Mouse (Mus musculus) G1E (cell line): ENCODE data around the gene Uncx. TPM values are rescaled to one million over a fixed set of nuclear protein-coding genes. Genes with fewer than 3 reads are reported as not detected.

Source experiments
- ATAC-seq: 2 replicates; pipeline ENCODE4 v1.8.0; 2016; ENCODE audit warnings: mild to moderate bottlenecking; ENCODE audit not compliant: insufficient number of reproducible peaks, poor library complexity, low FRiP score, severe bottlenecking; ENCODE audit errors: extremely low read depth
- DNase-seq: peaks from one replicate; pipeline ENCODE4 v3.0.0; 2012; ENCODE audit warnings: low spot score
- H3K27me3 ChIP-seq: 2 replicates; pipeline ENCODE4 v1.6.1; 2012; ENCODE audit warnings: mild to moderate bottlenecking, low read length, inconsistent platforms; ENCODE audit not compliant: insufficient read depth
- H3K36me3 ChIP-seq: replicated peaks from 2 replicates; pipeline ENCODE3; 2012; ENCODE audit warnings: mild to moderate bottlenecking, inconsistent platforms
- H3K4me1 ChIP-seq: 2 replicates; pipeline ENCODE4 v1.6.1; 2012; ENCODE audit warnings: low read depth, low read length, inconsistent platforms, mixed read lengths; ENCODE audit not compliant: insufficient read depth
- H3K4me3 ChIP-seq: 2 replicates; pipeline ENCODE4 v1.5.1; 2012; ENCODE audit warnings: low read depth, mild to moderate bottlenecking, inconsistent platforms, low read length, moderate library complexity, mixed read lengths
- H3K9me3 ChIP-seq: replicated peaks from 2 replicates; pipeline ENCODE4 v1.6.1; 2012; ENCODE audit warnings: inconsistent platforms
- CTCF ChIP-seq: IDR thresholded peaks from 2 replicates; pipeline ENCODE4 v1.5.1; 2012; ENCODE audit warnings: low read depth, low read length, inconsistent platforms, mixed read lengths
- GATA1 ChIP-seq: IDR thresholded peaks from 2 replicates; pipeline ENCODE4 v1.6.1; 2012; ENCODE audit warnings: borderline replicate concordance, low read length, inconsistent platforms, mixed read lengths
- GATA2 ChIP-seq: IDR thresholded peaks from 2 replicates; pipeline ENCODE4 v1.6.1; 2012; ENCODE audit warnings: low read depth, low read length, inconsistent platforms, borderline replicate concordance
- POLR2AphosphoS5 ChIP-seq: IDR thresholded peaks from 2 replicates; pipeline ENCODE4 v1.6.1; 2012; ENCODE audit warnings: low read depth, low read length, inconsistent platforms; ENCODE audit not compliant: insufficient replicate concordance
- TAL1 ChIP-seq: conservative IDR thresholded peaks from 2 replicates; pipeline ENCODE4 v1.6.1; 2012; ENCODE audit warnings: low read depth, low read length, inconsistent platforms, mixed read lengths
- polyA plus RNA-seq: library from polyadenylated mRNA; stranded (reverse); fragments of >175 nt; gene quantifications from 2 replicates; pipeline ENCODE4 v1.2.3, GENCODE M21; 2012
- total RNA-seq, 2 experiments: library from RNA; stranded (forward) in 1 of 2; stranded (reverse) in 1 of 2; fragments of 200-1000 nt in 1 of 2; fragments of >200 nt in 1 of 2; fragmentation: Nextera tagmentation in 1 of 2; gene quantifications; 2 replicates each; pipeline ENCODE4 v1.2.3; 2014 to 2017

Uncx gene
- total and polyA plus RNA-seq, 3 experiments, result not detected

DNA sequence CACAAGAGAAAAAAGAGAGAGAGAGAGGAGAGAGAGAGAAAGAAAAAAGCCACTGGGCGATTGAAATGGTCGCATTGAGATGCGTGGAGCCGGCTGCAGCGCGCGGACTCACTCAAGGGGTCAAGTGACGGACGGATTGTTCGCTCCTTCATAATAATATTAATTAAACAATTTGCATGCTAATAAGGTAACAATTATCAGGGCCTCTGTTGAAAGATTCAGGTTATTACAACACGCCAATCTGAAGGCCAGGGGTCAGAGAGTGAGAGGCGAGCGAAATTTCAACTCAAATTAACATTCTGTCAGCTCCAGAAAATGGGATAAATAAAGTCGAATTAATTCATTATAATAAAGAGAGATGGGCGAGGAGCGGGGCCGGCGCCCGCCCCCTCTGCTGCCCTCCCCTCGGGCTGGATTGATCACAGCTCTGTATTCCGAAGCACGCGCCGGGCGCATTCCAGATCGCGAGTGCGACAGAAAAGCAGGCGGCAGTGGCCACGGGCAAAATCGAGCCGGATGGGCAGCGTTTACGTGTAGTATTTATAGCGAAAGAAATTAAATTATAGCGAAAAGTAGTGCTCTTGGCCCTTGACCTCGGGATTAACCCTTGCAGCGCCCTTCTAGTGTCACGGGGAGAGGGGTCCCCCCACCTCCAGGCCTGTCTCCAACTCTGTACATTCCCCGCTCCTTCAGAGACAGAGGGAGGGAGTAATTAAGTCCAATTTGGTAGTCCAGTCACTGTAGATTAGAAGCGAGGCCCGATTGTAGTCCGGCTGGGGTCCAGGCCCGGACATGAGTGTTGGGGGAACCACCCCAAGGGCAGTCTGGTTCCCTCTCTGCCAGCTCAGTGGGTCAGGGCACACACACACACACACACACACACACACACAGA, 1.9 kb upstream of the Uncx start:
- Histone ChIP-seq H3K4me1 (no peaks in the 10 kb centered on the region), H3K4me3 (no peak overlapping the region), H3K9me3 (peaks cover 6% of the 10 kb centered on the region), H3K27me3 (peaks cover 73% of the 10 kb centered on the region), H3K36me3 (no peaks in the 10 kb centered on the region)
- TF ChIP-seq GATA2 (no peak), TAL1 (no peak), POLR2AphosphoS5 (no peak)
- ATAC-seq (no peak), DNase-seq (no peak)

DNA sequence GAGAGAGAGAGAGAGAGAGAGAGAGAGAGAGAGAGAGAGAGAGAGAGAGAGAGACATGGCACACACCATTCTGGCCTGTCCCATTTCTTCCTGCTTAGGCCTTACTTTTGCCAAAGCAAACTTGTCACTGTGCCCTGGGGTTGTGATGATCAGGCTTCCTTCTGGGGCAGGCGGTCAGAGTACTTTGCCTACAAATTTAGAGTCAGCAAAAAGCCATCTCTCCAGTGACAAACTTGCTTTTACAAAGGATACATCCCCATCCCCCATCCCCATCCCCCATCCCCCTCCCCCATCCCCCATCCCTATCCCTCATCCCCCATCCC, 1.3 kb upstream of the Uncx start:
- DNase-seq (no peak), ATAC-seq (no peak)
- peaks cover 11% of the 10 kb centered on the region for H3K9me3 ChIP-seq
- TF ChIP-seq GATA1 (no peak), TAL1 (no peak), GATA2 (no peak), POLR2AphosphoS5 (no peak), CTCF (no peak)
- H3K27me3 ChIP-seq, result peaks cover 74% of the 10 kb centered on the region
- H3K4me1 ChIP-seq, result no peaks in the 10 kb centered on the region
- H3K4me3 ChIP-seq, result no peak overlapping the region
- no peaks in the 10 kb centered on the region for H3K36me3 ChIP-seq

DNA sequence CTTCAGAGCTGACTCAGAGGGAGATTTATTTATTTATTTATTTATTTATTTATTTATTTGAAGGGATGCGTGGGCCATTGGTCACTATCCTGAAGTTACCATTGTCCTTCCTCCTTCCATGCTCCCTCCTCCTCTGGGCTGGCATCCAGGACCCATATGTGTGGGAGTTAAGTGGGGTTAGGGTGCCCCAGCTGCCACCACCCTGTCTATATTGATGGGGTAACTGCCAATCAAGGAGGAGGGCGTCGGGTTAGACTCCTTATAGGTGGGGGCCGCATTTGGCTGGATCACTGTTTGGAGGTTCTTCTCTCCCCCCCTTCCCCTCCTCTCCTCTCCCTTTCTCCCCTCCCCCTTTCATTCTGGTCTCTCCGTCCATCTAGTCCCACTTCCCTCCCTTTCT, 738 bp upstream of the Uncx start:
- H3K4me1 ChIP-seq, result no peaks in the 10 kb centered on the region
- TF ChIP-seq TAL1, result no peak
- TF ChIP-seq GATA1, result no peak
- no peak for TF ChIP-seq CTCF
- TF ChIP-seq GATA2, result no peak
- no peak for TF ChIP-seq POLR2AphosphoS5
- H3K27me3 ChIP-seq, result peaks cover 73% of the 10 kb centered on the region
- peaks cover 16% of the 10 kb centered on the region for H3K9me3 ChIP-seq
- DNase-seq (no peak), ATAC-seq (no peak)
- no peak overlapping the region for H3K4me3 ChIP-seq
- no peaks in the 10 kb centered on the region for H3K36me3 ChIP-seq

DNA sequence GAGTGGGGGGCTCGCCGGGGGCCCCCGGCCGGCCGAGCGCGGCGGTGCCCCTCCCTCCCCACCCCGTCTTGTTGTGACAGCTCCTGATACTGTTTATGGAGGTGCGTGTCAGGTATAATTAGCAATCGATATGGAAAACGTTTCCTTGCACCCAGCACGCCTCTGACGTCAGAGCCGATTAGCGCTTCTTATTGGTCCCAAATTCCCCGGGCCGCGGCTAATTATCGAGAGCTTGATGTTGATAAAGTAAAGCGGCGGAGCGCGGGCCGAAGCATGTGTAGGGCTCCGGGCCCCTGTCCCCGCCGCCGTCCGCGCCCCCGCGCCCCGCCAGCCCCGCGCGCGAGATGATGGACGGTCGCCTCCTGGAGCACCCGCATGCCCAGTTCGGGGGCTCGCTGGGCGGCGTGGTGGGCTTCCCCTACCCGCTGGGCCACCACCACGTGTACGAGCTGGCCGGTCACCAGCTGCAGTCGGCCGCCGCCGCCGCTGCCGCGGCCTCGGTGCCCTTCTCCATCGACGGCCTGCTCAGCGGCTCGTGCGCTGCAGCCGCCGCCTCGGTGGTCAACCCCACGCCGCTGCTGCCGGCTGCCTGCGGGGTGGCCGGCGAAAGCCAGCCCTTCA, 466 bp downstream of the Uncx start:
- no peak for ATAC-seq
- Histone ChIP-seq H3K9me3 (peaks cover 17% of the 10 kb centered on the region), H3K36me3 (no peaks in the 10 kb centered on the region), H3K27me3 (peaks cover 69% of the 10 kb centered on the region), H3K4me1 (no peaks in the 10 kb centered on the region), H3K4me3 (no peak overlapping the region)
- no peak for DNase-seq
- TF ChIP-seq TAL1, result no peak
- no peak for TF ChIP-seq GATA1
- TF ChIP-seq GATA2, result no peak
- TF ChIP-seq POLR2AphosphoS5, result no peak
- TF ChIP-seq CTCF, result no peak

- peaks cover 17% of the 10 kb centered on the region for H3K9me3 ChIP-seq
- no peaks in the 10 kb centered on the region for H3K4me1 ChIP-seq
- no peak overlapping the region for H3K4me3 ChIP-seq
- H3K36me3 ChIP-seq, result no peaks in the 10 kb centered on the region
- TF ChIP-seq GATA1 (no peak), POLR2AphosphoS5 (no peak), CTCF (no peak), TAL1 (no peak), GATA2 (no peak)
- H3K27me3 ChIP-seq, result peaks cover 68% of the 10 kb centered on the region
- DNase-seq, result no peak
- ATAC-seq, result no peak
Observed at GRCm38 (mm10) chr5:139544271-139545135, 1.2 kb downstream of the Uncx start.

GRCm38 (mm10) chr5:139545221-139545620, 1.9 kb downstream of the Uncx start:
- no peak for ATAC-seq
- peaks cover 17% of the 10 kb centered on the region for H3K9me3 ChIP-seq

More at GRCm38 (mm10) chr5:139545221-139545620, 1.9 kb downstream of the Uncx start:
- Histone ChIP-seq H3K27me3 (peaks cover 72% of the 10 kb centered on the region), H3K4me3 (no peak overlapping the region), H3K4me1 (no peaks in the 10 kb centered on the region), H3K36me3 (no peaks in the 10 kb centered on the region)
- TF ChIP-seq TAL1 (no peak), GATA1 (no peak), CTCF (no peak), POLR2AphosphoS5 (no peak), GATA2 (no peak)
- no peak for DNase-seq
